ENCODE assay signal across 11 mouse cellular contexts in the genomic region with DNA sequence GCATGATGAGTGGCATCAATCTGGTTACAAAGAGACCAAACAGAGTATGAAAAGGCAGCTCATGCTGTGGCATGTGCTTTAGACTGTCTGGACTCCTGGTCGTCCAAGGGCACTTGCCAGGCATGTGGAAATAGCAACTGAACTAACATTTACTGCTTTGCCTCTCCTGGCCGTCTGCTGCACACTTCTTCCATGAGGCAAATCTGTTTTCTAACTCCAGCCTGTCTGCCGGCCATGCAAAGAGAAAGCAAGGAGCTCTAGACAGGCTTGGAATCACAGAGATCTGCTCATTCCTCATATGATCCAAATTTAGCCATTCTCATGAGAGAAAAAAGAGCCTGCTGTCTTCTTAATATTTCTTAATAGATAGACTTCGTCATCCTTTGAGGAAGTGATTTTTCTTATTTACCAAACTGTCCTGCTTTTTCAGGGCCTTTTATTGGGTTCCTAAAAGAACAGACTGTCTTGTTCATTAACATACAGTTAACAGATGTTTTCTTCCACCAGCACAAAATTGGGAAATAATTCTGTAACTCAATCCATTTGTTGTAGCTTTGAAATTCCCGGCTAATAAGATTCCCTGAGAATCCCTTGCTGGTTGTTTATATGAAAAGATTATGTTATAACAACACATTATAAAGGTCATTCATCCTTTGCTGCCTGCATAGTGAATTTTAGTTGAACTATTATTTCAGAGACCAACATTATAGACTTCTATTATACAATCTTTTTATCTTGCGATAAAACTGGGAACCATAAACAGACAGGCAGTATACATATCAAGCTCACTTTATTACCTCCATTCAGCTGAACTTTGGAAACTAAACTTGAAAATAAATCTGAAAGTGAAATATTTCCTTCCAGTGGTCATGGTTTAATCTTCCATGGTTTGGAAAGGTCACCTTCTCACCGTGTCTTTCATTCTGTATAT.
DNase-seq lines count a peak whose midpoint lies in the region; ATAC-seq lines count a peak whose summit lies in the region.
"Had no signal": no experiment of that assay in that cellular context is flagged by ENCODE, and none has a peak within 500 bp of the region (broad histone marks: within the 10 kb centered on the region; RNA-seq: fewer than 3 reads in every experiment).

No protein-coding gene starts in this region.

- peak; percentile 96 for DNase-seq in heart, adult 11 months
- DNase-seq in heart, embryonic 10.5 days (ENCODE audit: low spot score) = no peak
- DNase-seq in left cerebral cortex, postnatal 4 days = peak; percentile 3
- no peak for DNase-seq in left cerebral cortex, adult 8-10 months (ENCODE audit: low spot score in 2 of 2)
- peak; percentile 16 to 40 for DNase-seq in gastrocnemius, postnatal 36 days
- DNase-seq in lung, postnatal 10 days = peak; percentile 16
- DNase-seq in thymus, postnatal 25 days = no peak

- H3K4me1 ChIP-seq in heart, embryonic 10.5 days = no peaks in the 10 kb centered on the region
- no peaks in the 10 kb centered on the region for H3K4me1 ChIP-seq in forebrain, embryonic 12.5 days
- H3K4me1 ChIP-seq: liver, embryonic 15.5 days; neural tube, embryonic 12.5 days had no signal

- 77% methylated on average over 7 of the region's 7 CpGs for WGBS in heart, embryonic 10.5 days
- WGBS in forebrain, embryonic 12.5 days = 70% methylated on average over 7 of the region's 7 CpGs

- no peak overlapping the region for H3K4me2 ChIP-seq in forebrain, embryonic 12.5 days
- H3K4me2 ChIP-seq: liver, embryonic 15.5 days; neural tube, embryonic 12.5 days had no signal

- no peaks in the 10 kb centered on the region for H3K36me3 ChIP-seq in heart, embryonic 10.5 days
- H3K36me3 ChIP-seq in forebrain, embryonic 12.5 days (replicated peaks) = no peaks in the 10 kb centered on the region
- H3K36me3 ChIP-seq: liver, embryonic 15.5 days; neural tube, embryonic 12.5 days had no signal

- H3K9me3 ChIP-seq in heart, embryonic 10.5 days = no peaks in the 10 kb centered on the region
- no peaks in the 10 kb centered on the region for H3K9me3 ChIP-seq in forebrain, embryonic 12.5 days
- H3K9me3 ChIP-seq: liver, embryonic 15.5 days; neural tube, embryonic 12.5 days had no signal

- no peak overlapping the region for H3K9ac ChIP-seq in forebrain, embryonic 12.5 days
- H3K9ac ChIP-seq: liver, embryonic 15.5 days; neural tube, embryonic 12.5 days had no signal

- no peak overlapping the region for H3K4me3 ChIP-seq in heart, embryonic 10.5 days
- no peak overlapping the region for H3K4me3 ChIP-seq in forebrain, embryonic 12.5 days (replicated peaks)
- H3K4me3 ChIP-seq: liver, embryonic 15.5 days; neural tube, embryonic 12.5 days had no signal

- H3K27me3 ChIP-seq in heart, embryonic 10.5 days (ENCODE audit: insufficient read depth, poor library complexity, severe bottlenecking) = no peaks in the 10 kb centered on the region
- no peaks in the 10 kb centered on the region for H3K27me3 ChIP-seq in forebrain, embryonic 12.5 days
- H3K27me3 ChIP-seq: liver, embryonic 15.5 days; neural tube, embryonic 12.5 days had no signal

- intact Hi-C loops in left cerebral cortex, postnatal 4 days (cut with DNase I) = no loop called here
- intact Hi-C loops in gastrocnemius, postnatal 36 days (cut with DNase I) = no loop called here

- no peak overlapping the region for H3K27ac ChIP-seq in heart, embryonic 10.5 days
- H3K27ac ChIP-seq in forebrain, embryonic 12.5 days = no peak overlapping the region
- H3K27ac ChIP-seq: liver, embryonic 15.5 days; neural tube, embryonic 12.5 days had no signal

- ATAC-seq in forebrain, embryonic 12.5 days (ENCODE audit: low FRiP score) = no peak
- ATAC-seq: forebrain, embryonic 16.5 days had no signal

Comparison
In these comparisons a context has a peak if more than half of its experiments do, and no peak if none do; other contexts are left out.
1. DNase-seq: peak in heart, adult 11 months (single experiment), left cerebral cortex, postnatal 4 days (single experiment), gastrocnemius, postnatal 36 days (2 of 2) and lung, postnatal 10 days (single experiment); none in heart, embryonic 10.5 days (single experiment), left cerebral cortex, adult 8-10 months (0 of 2) and thymus, postnatal 25 days (single experiment).